Mouse (Mus musculus): ENCODE measurements around the gene Gm20715.
"Not testable (repeated sequence)": the region's sequence is repeated elsewhere in the genome, so short reads cannot be mapped to it uniquely, and the experiment has no call there.

Gene Gm20715

DNA sequence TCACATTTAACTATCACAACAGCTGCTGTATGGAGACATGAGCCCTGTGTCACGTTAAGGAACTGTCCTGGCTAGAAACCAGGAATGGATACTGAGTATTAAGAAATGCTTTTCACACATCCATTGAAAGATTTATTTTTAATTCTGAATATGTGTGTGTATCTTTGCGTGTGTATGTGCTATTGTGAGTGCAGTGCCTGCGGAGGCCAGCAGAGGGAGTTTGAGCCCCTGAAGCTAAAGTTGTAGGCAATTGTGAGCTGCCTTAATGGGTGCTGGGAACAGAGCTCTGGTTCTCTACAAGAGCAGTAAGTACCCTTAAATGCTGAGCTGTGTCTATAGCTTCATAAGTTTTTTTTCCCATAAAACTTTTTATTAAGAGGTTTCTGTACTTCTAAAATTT is 19.3 kb downstream of the Gm20715 start:
- DNase-seq (ENCODE audit: low spot score), result no peak

DNA sequence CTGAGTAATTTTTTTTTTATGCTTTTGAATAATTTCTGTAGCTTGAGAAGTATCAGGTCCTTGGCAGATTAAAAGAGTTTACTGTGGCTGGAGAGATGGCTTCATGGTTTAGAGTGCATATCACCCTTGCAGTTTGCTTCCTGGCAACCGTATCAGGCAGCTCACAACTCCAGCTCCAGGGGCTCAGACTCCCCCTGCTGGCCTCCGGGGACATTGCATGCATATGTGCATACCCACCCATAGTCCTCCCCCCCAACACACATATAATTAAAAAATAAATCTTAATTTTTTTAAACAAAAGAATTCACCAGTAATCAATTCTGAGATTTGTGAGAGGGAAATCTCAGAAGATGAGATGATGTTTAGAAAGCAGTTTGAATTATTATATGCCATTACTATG is 20.3 kb downstream of the Gm20715 start:
- peak; percentile 9 for DNase-seq (ENCODE audit: low spot score)

- no peak for DNase-seq (ENCODE audit: low spot score)
Measured at GRCm38 (mm10) chr7:6438388-6438787, 28.3 kb downstream of the Gm20715 start, which contains the start of gene Olfr1344. TSS of gene Olfr1344 (plus strand) at chr7:6438688.

GRCm38 (mm10) chr7:6441173-6441572 is 31.1 kb downstream of the Gm20715 start:
- no peak for DNase-seq (ENCODE audit: low spot score)

- DNase-seq (ENCODE audit: low spot score), result no peak
Measured at GRCm38 (mm10) chr7:6447771-6448170, 37.7 kb downstream of the Gm20715 start.

DNA sequence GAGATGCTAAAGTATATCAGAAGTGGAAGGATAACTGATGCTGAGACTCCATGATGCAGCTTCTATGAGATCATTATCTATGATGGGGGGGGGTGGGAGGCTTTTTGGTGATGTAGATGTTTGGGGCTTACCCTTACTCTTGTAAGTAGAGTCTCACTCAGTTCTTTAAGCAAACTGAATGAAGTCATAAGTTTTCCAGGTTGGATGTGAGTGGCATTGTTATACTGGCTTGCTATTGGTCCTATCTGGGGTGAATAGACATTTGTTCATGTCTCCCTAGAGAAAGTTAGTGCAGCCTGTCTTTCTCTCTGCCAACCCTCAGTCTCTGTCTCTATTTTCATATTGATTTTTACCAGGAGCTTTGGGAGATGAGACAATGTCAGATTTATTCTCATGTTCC is 45.8 kb downstream of the Gm20715 start, which contains the start of gene Olfr1336:
Gene Olfr1336, plus strand, starts transcription at position 301 of the 400 bp plus-strand sequence.
- DNase-seq (ENCODE audit: low spot score), result no peak

- DNase-seq (ENCODE audit: low spot score), result no peak
Measured at GRCm38 (mm10) chr7:6456399-6456798, 46.3 kb downstream of the Gm20715 start.

DNA sequence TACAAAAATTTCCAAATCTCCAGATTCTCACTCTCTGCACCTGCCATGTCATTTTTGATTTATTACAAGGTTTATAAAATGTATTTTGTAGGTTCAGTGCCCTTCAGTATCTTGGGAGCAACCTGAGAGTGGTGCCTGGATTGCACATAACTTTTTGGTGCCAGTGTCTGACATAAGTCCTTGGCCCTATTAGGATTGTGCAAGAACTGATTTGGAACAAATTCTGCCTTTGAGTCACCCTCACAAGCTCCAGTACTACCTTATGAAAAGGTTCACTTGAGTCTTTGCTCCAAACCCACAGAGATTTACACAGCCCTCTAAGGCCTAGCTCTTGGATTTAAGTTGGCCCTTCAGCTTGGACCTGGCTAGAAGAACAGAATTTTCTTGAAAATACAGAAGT is 56.9 kb downstream of the Gm20715 start, which contains the start of gene Olfr1346:
Gene Olfr1346, plus strand, starts transcription at position 151 of the 400 bp plus-strand sequence.
- DNase-seq (ENCODE audit: low spot score), result no peak

- not testable (repeated sequence) for DNase-seq (ENCODE audit: low spot score)
Measured at GRCm38 (mm10) chr7:6477633-6478032, 67.6 kb downstream of the Gm20715 start.

DNA sequence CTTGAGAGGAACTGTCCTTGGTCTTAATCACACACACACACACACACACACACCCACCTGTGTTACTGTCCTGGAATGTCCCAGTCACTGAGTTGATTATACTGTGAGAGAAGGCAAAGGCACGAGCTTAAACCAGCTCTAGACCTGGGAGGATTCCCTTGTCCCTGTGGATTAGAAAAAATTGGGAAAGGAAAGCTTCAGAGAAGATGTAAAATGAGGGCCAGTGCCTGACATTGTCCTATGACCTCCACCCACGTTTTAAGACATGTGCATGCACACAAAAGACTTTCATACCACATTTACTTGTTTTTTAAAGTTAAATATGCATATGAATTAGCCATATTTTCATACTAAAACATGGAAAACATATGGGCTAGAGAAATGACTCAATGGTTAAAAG is 76.8 kb downstream of the Gm20715 start, which contains the start of gene Olfr5:
Gene Olfr5, minus strand, starts transcription at position 101 of the 400 bp plus-strand sequence.
- no peak for DNase-seq (ENCODE audit: low spot score)

Data from spleen, adult 12 weeks (tissue).